Mouse (Mus musculus) forebrain, embryonic 11.5 days (tissue): ENCODE measurements around the gene Plekhm1. TPM values are rescaled to one million over a fixed set of nuclear protein-coding genes. Genes with fewer than 3 reads are reported as not detected.

Experiments
- ATAC-seq: fragments of 200-750 bp; cut with Nextera tagmentation; replicated peaks from 2 replicates; pipeline ENCODE4 v1.8.0; 2017; ENCODE audit warnings: moderate TSS enrichment; ENCODE audit not compliant: low FRiP score
- DNase-seq: peaks from one replicate; pipeline ENCODE4 v3.0.0-alpha.2; 2017; ENCODE audit warnings: low spot score
- H3K27ac ChIP-seq: fragments of 300-500 bp; sonication (generic); 2 replicates; pipeline ENCODE4 v1.5.1; 2014; ENCODE audit warnings: low read depth, low read length
- H3K27me3 ChIP-seq: fragments of 300-500 bp; sonication (generic); 2 replicates; pipeline ENCODE4 v1.6.1; 2014; ENCODE audit warnings: mild to moderate bottlenecking, low read length, mixed read lengths; ENCODE audit not compliant: control insufficient read depth, insufficient read depth
- H3K36me3 ChIP-seq: fragments of 300-500 bp; sonication (generic); 2 replicates; pipeline ENCODE4 v1.6.1; 2014; ENCODE audit warnings: mild to moderate bottlenecking, low read length, moderate library complexity, mixed read lengths; ENCODE audit not compliant: control insufficient read depth, insufficient read depth
- H3K4me1 ChIP-seq: fragments of 300-500 bp; sonication (generic); replicated peaks from 2 replicates; pipeline ENCODE4 v1.6.1; 2014; ENCODE audit warnings: low read length, mixed read lengths; ENCODE audit not compliant: control insufficient read depth, insufficient read depth
- H3K4me2 ChIP-seq: fragments of 300-500 bp; sonication (generic); 2 replicates; pipeline ENCODE4 v1.6.1; 2014; ENCODE audit warnings: low read depth, mild to moderate bottlenecking, low read length, moderate library complexity, mixed read lengths; ENCODE audit not compliant: severe bottlenecking
- H3K4me3 ChIP-seq: fragments of 300-500 bp; sonication (generic); 2 replicates; pipeline ENCODE4 v1.5.1; 2014; ENCODE audit warnings: low read depth, low read length
- H3K9ac ChIP-seq: fragments of 300-500 bp; sonication (generic); 2 replicates; pipeline ENCODE4 v1.6.1; 2014; ENCODE audit warnings: low read length
- H3K9me3 ChIP-seq: fragments of 300-500 bp; sonication (generic); 2 replicates; pipeline ENCODE4 v1.6.1; 2016; ENCODE audit warnings: low read length, mixed read lengths; ENCODE audit not compliant: control insufficient read depth
- WGBS: fragments of 180-500 bp; shearing (Covaris S2); extraction: QIAGEN DNeasy Blood & Tissue Kit; methylation state at CpG from one replicate; pipeline ENCODE4 v1.1.7; 2014; 5-methylcytosine and 5-hydroxymethylcytosine counted together
- polyA plus RNA-seq: library from polyadenylated mRNA; unstranded; fragments of >200 nt; fragmentation: Nextera tagmentation; extraction: Ambion mirVana; gene quantifications from 2 replicates; pipeline ENCODE4 v1.2.1, GENCODE M21; 2014

The Plekhm1 gene
- polyA plus RNA-seq, 1 experiment from 2014 or later, result 11.3 TPM

DNA sequence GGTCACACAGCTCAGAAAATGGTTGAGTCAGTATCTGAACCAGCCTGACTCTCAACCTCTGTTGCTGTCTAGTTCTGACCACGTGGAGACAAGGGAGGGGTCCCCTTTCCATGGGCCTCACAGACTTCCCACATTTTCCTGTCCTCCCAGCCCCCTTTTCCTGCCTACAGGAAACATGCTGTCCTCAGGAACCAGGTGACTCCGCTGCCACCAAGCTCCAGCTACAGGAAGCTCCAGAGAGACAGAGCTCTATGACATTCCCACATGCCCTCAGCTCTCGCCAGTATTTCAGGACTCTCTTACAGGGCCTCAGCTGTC, 41.3 kb downstream of the Plekhm1 start:
- Histone ChIP-seq H3K27ac (no peak overlapping the region), H3K4me3 (no peak overlapping the region), H3K4me1 (no peaks in the 10 kb centered on the region), H3K27me3 (no peaks in the 10 kb centered on the region), H3K4me2 (no peak overlapping the region), H3K9ac (no peak overlapping the region), H3K36me3 (no peaks in the 10 kb centered on the region; the same call in 1 of the 2 replicates), H3K9me3 (no peaks in the 10 kb centered on the region)
- ATAC-seq, result no peak
- DNase-seq, result no peak
- 83% methylated on average over 3 of the region's 3 CpGs for WGBS

DNA sequence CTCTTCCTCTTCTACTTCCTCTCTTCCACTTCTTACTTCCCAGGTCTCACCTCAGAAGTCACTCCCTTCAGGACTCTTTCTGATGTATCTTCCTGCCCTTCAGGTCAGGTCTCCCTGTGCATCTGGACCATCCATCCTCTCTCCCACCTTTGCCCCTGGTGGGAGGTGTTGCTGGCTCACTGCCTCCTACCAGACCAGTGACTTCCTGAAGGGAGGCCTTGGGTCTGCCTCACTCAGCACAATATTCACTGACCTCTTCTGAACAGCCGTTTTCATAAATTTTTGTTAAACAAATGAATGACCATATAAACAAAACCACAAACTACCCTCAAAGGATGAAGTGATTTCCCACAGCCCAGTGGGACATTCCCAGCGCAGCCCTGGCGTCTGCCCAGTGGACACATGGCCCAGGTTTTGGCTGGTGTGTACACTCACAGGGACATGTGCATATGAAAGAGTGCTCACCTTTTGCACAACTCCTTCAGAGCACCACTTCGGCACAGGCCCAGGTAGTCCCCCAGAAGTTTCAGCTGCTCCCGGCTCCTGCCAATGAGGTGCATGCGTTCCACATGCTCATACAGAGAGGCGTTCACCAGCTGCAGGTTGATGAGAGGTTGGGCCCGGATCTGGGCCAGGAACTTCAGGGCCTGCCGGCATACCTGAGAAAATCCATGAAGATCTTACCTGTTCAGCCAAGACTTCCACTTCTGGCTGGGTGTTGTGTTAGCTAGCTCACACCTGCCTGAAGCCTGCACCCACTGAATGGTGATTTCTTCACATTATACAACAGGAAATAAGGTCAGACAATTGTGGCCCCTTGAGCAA, 41.9 kb downstream of the Plekhm1 start:
- H3K4me3 ChIP-seq, result no peak overlapping the region
- no peaks in the 10 kb centered on the region for H3K9me3 ChIP-seq
- H3K27ac ChIP-seq, result no peak overlapping the region
- no peak overlapping the region for H3K9ac ChIP-seq
- ATAC-seq (no peak), DNase-seq (no peak)
- H3K4me1 ChIP-seq, result no peaks in the 10 kb centered on the region
- 92% methylated on average over 9 of the region's 9 CpGs for WGBS
- no peaks in the 10 kb centered on the region for H3K27me3 ChIP-seq
- no peaks in the 10 kb centered on the region; the same call in 1 of the 2 replicates for H3K36me3 ChIP-seq
- H3K4me2 ChIP-seq, result no peak overlapping the region

DNA sequence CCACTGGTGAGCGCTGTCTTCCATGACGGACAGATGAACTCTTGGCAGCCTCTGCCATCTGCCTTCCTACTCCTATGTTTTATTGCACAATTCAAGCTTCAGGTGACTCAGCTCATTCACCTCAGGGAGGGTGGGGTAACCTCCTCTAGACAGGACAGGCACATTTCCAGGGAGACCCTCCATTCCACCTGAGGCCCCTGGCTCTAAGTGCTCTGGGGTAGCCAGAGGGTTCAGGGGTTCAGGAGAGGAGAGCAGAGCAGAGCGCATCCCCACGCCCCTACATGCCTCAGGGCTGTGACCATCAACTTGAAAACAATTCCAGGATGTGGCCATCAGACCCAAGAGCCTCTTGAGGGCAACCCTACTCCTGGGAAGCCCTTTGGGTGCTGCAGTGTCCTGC, 47.0 kb downstream of the Plekhm1 start:
- Histone ChIP-seq H3K9ac (no peak overlapping the region), H3K4me1 (peaks cover 9% of the 10 kb centered on the region), H3K27ac (no peak overlapping the region), H3K4me2 (no peak overlapping the region), H3K4me3 (no peak overlapping the region), H3K36me3 (no peaks in the 10 kb centered on the region), H3K9me3 (no peaks in the 10 kb centered on the region), H3K27me3 (peaks cover 45% of the 10 kb centered on the region)
- DNase-seq, result no peak
- no peak for ATAC-seq
- WGBS, result 90% methylated on average over 4 of the region's 4 CpGs

DNA sequence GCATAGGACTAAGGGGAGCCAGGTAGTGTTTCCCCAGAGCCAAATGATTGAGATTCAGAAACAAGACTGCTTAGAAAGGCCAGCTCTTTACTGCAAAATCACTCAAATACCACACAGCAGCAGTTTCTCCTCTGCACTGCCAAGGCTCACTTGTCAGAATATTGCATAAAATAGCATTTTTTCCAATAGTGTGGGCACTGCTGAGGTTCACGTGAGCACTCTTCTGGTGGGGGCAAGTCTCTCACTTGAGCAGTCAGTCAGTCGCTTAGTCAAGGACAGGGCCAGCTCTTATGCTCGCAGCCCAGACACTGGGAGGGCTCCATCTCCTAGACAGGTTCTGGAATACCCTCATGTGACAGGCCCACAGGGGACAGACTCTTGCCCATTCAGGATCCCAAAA, 47.5 kb downstream of the Plekhm1 start:
- peaks cover 49% of the 10 kb centered on the region for H3K27me3 ChIP-seq
- H3K9ac ChIP-seq, result no peak overlapping the region
- no peaks in the 10 kb centered on the region for H3K9me3 ChIP-seq
- no peak overlapping the region for H3K27ac ChIP-seq
- no peak for DNase-seq
- H3K36me3 ChIP-seq, result no peaks in the 10 kb centered on the region
- peaks cover 9% of the 10 kb centered on the region for H3K4me1 ChIP-seq
- no peak for ATAC-seq
- 72% methylated on average over 3 of the region's 3 CpGs for WGBS
- H3K4me3 ChIP-seq, result no peak overlapping the region
- H3K4me2 ChIP-seq, result no peak overlapping the region

DNA sequence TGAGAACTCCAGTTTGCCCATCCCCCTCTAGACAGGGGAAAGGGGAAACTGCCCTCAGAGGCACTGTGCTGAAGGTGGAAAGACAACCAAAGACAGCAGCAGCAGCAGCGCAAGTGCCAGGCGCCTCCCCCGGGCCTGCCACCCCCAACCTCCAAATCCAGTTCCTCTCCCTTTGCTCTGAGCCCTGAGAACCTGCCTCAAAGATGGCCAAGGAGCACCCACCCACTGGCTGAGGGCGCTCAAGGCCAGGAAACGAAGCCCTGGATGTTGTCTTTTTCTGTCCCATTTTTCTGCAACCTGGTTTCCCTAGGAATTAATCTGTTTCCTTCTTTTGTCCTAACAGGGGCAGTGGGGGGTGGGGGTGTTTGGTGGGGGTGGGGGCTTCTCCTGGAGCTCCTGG, 48.2 kb downstream of the Plekhm1 start:
- Histone ChIP-seq H3K27me3 (peaks cover 54% of the 10 kb centered on the region), H3K9me3 (no peaks in the 10 kb centered on the region), H3K4me3 (no peak overlapping the region), H3K36me3 (no peaks in the 10 kb centered on the region), H3K4me1 (peaks cover 11% of the 10 kb centered on the region), H3K27ac (no peak overlapping the region), H3K4me2 (no peak overlapping the region), H3K9ac (no peak overlapping the region)
- ATAC-seq, result no peak
- no peak for DNase-seq
- WGBS, result 19% methylated on average over 5 of the region's 5 CpGs

DNA sequence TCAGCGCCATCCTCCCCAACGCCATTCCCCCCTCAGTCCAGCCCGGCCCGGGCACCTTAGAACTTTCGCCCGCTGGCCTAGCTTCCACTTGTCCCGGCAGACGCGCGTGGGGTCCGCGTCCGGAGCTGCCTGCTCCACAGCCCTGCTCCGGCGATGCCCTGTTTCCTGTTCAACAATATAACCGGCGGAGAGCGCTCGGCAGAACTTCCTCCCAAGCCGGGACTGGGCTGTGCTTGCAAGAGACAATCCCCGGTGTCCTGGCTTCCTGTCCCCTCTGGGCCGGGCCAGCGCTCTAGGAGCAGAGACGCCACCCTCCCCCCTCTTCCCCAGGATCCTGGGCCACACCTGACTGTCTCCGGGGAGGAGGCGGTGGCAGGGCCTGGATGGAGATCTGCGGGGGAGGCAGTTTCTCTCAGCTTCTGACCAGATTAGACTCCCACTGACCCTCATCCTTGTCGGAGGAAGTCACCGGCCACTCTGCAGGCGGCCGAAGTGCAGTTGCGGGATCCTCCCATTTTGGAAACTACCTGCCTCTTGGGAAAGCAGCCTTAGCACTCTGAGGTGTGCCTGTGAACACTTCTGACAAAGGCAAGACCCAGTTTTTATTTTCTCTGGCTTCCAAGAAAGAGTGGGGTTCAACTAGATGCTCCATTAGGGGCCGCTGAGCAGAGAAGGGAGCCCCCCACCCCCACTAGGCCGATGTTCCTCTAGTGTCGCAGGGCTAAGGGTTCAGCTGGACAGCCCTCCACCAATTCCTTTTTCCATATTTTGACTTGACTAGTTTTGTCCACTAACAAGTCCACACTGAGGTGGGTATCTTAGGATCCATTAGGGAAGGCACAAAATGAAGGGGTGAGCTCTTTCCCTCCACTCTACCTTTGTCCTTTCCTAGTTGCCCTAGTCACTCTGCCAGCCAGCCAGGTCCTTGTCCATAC, 49.0 kb downstream of the Plekhm1 start, which contains the start of gene Arhgap27:
Gene Arhgap27 (minus strand): TSS at position 479 of the 935 bp plus-strand sequence.
- Histone ChIP-seq H3K36me3 (no peaks in the 10 kb centered on the region), H3K4me1 (peaks cover 12% of the 10 kb centered on the region), H3K27me3 (peaks cover 57% of the 10 kb centered on the region), H3K9ac (peak within 1 kb of the TSS; percentile 21), H3K4me2 (peak within 1 kb of the TSS; percentile 54), H3K4me3 (peak within 1 kb of the TSS; percentile 28), H3K27ac (no peak within 1 kb of the TSS), H3K9me3 (no peaks in the 10 kb centered on the region)
- ATAC-seq, result no peak
- peak; percentile 70 for DNase-seq
- 1% methylated on average over 35 of the region's 35 CpGs for WGBS

DNA sequence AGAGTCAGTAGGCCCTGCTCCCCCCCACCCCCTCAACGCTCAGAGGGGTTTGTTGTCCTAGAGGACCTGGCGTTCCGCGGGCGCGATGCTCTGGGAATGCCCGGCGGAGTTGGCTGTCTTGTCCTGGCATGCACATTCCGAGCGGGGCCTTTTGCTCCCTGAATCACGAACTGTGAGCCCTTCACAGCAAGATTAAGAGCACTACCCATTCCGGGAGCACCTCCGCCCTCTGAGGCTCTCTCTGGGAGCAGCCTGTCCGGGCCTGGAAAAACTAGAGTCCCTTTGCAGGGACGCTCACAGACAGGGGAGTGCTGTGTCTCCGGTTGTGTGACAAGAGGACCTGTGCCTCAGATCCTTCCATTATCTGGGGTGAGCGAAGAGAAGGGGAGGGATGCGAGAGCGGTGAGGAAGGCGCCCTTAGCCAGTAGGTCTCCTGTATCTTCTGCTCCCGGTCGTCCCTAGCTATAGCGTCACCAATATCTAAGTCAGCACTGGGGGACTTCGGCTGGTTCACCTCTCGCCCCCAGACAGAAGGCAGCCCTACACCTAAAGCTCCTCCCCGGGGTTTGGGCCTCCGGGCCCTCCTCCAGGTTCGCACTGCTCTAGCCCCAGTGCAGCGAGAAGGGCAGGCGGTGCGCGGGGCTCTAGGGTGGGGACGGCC, 49.8 kb downstream of the Plekhm1 start:
- DNase-seq, result peak; percentile 70
- Histone ChIP-seq H3K36me3 (no peaks in the 10 kb centered on the region), H3K4me1 (peaks cover 12% of the 10 kb centered on the region)

DNA sequence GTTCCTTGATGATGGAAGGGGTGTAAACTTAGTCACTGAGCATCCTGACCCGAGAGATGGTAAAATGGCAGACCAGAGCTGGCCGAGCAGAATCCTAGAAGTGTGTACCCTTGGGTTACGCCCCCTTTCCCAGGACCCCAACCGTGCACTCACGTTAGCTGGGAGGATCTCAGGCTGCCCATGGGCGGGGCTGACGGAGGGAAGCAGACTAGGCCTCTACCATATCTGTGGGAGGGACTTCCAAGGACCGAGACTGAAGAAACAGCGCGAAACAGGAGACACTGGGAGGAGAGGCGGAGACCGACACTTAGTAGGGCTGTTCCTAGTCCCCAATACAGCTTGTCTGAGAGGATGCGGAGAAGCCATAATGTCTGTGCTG, 50.4 kb downstream of the Plekhm1 start:
- peak; percentile 71 for DNase-seq
- peaks cover 12% of the 10 kb centered on the region for H3K4me1 ChIP-seq
- 2% methylated on average over 13 of the region's 13 CpGs for WGBS
- H3K36me3 ChIP-seq, result no peaks in the 10 kb centered on the region
- H3K27ac ChIP-seq, result no peak overlapping the region
- H3K4me3 ChIP-seq, result peak overlapping the region; percentile 28; the same call in 1 of the 2 replicates
- H3K4me2 ChIP-seq, result 0 out of 2 replicates have a peak overlapping the region, but pooled peaks have one; percentile 54
- ATAC-seq, result no peak
- peaks cover 59% of the 10 kb centered on the region for H3K27me3 ChIP-seq
- H3K9ac ChIP-seq, result 0 out of 2 replicates have a peak overlapping the region, but pooled peaks have one; percentile 1
- H3K9me3 ChIP-seq, result no peaks in the 10 kb centered on the region

More for the DNA sequence above, 49.8 kb downstream of the Plekhm1 start:
- ATAC-seq, result 0 out of 2 replicates have a peak, but pooled peaks have one; percentile 7
- no peaks in the 10 kb centered on the region for H3K9me3 ChIP-seq
- peak overlapping the region; percentile 28 for H3K4me3 ChIP-seq
- 0% methylated on average over 33 of the region's 33 CpGs for WGBS
- peak overlapping the region; percentile 21 for H3K9ac ChIP-seq
- H3K27ac ChIP-seq, result no peak overlapping the region
- peak overlapping the region; percentile 54 for H3K4me2 ChIP-seq
- peaks cover 59% of the 10 kb centered on the region for H3K27me3 ChIP-seq
